Mouse (Mus musculus) layer of hippocampus, adult 8-10 months (tissue): ENCODE data around the gene Man2b2. TPM values are rescaled to one million over a fixed set of nuclear protein-coding genes. Genes with fewer than 3 reads are reported as not detected.

ENCODE experiments used
- DNase-seq, 2 experiments: peaks; one replicate each; pipeline ENCODE4 v3.0.0; 2022; ENCODE audit warnings: low spot score in 2 of 2
- total RNA-seq, 4 experiments: library from RNA; stranded (reverse); gene quantifications; 2 replicates each; pipeline ENCODE4 v1.2.4; 2022

The Man2b2 gene
- total RNA-seq, 4 experiments from 2014 or later = 26.8 to 50.4 (median 37.5) TPM

DNA sequence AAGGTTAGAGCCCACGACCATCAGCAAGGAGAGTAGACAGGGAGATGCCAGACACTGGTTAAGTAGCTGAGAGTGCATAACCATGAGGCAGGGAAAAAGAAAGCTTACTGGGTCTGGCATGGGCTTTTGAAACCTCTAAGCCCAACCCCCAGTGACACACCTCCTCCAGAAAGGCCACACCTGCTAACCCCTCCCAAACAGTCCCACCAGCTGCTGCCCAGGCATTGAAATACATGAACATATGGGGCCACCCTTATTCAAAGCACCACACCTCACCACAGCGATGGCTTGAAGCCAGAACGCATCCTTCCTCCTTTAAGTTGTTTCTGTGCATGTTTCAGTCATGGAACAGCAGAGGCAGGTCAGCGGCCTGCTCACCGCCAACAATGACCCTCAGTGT is 57.9 kb downstream of the Man2b2 start:
- DNase-seq = no peak

DNA sequence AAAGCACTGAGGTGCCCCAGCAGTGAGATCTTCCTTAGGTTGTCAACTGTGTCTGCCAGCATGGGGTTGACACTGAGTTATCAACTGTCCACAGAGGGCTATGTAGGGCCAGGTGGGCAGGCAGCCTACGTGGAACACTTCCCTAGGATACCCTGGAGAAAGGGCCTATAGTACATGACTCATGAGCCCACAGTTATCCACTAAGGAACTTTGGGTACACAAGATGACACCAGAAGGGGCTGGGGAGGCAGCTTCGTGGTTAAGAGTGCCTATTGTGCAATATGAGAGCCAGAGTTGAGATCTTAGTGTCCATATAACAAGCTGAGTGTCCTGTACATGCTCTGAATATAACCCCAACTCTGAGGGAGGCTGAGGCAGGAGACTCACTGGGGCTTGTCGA is 60.9 kb downstream of the Man2b2 start:
- DNase-seq = no peak

- no peak for DNase-seq
These were observed 63.3 kb downstream of the Man2b2 start for GRCm38 (mm10) chr5:36766958-36767703.

DNA sequence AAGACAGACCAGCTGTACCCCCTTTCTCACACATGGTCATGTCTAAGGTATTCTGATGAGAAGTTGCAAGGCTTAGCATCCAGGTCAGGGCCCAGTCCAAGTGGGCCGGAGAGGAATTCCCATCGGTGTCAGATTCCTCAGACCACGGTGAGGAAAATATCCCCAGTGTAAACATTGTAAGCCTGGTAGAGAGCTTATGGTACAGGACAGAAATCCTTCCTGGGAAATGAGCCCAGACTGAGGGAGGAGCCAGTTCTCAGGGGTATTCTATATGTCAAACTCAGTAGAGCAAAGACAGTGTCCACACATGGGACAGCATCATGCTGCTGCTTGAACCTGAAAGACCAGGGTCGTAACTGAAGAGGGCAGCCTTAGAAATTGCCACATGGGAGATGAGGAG is 70.6 kb downstream of the Man2b2 start:
- no peak for DNase-seq

- DNase-seq = no peak
These were observed 73.4 kb downstream of the Man2b2 start for GRCm38 (mm10) chr5:36757033-36757432.

Other genes starting within 250 kb of the Man2b2 start
- 10 to 100 TPM; 74.3 to 92.7 (median 82.9) TPM for gene Tbc1d14, start 237.4 kb downstream of the Man2b2 start, total RNA-seq
- 100 to 1,000 TPM in 1 of 4 experiments, 10 to 100 TPM in 3; 92.0 to 121 (median 95.2) TPM for gene D5Ertd579e, start 134.6 kb downstream of the Man2b2 start, total RNA-seq
- gene Bloc1s4, start 82.0 kb downstream of the Man2b2 start, total RNA-seq = 10 to 100 TPM; 14.4 to 21.4 (median 18.5) TPM
- gene Mrfap1, start 33.9 kb downstream of the Man2b2 start, total RNA-seq = 100 to 1,000 TPM; 515 to 533 (median 521) TPM
- gene Ppp2r2c, start 37.9 kb upstream of the Man2b2 start, total RNA-seq = 100 to 1,000 TPM; 315 to 377 (median 346) TPM
- gene Wfs1, start 158.6 kb upstream of the Man2b2 start, total RNA-seq = 100 to 1,000 TPM; 141 to 176 (median 159) TPM